Mouse (Mus musculus): ENCODE measurements around the gene Sntg2. TPM values are rescaled to one million over a fixed set of nuclear protein-coding genes. Genes with fewer than 3 reads are reported as not detected.

The Sntg2 gene
- polyA plus RNA-seq, 1 experiment from 2014 or later: 6.2 TPM

DNA sequence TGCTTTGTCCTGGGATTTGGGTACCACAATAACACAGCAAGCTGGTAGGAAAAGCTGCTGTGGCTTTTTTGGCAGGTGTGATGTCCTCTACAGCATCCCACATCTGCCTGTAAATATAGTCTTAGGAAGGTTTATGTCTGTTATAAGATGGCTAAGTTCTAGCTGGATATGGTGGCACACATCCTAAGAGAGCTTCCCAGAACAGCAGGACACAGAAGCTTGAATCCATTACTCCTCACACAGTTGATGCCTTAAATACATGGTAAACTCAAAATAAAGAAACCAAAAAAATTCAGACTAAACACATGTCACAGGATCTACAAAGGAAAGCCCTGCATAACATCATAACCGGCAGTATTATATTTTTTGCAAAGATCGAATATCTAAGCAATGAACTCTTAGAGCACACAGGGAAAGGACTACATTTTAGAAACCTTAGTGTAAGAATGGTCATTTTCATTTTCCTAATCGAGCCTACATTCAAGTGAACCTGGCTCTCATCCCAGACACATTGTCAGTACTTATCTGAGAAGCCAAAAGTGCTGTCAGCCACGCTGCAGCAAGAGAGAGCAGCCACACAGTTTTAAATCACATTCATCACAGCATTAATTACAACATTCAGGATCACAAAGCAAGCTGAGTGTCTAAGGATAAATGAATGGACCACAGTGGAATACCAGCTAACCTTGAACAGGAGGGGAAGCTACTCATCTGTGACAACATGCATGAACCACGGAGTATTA is 64.8 kb downstream of the Sntg2 start:
- no peaks in the 10 kb centered on the region for H3K9me3 ChIP-seq (ENCODE audit: control insufficient read depth, low read length)
- no peak overlapping the region for H3K4me3 ChIP-seq (ENCODE audit: low read length)
- H3K27me3 ChIP-seq (replicated peaks; ENCODE audit: control insufficient read depth, insufficient read depth, low read length): no peaks in the 10 kb centered on the region
- no peaks in the 10 kb centered on the region for H3K36me3 ChIP-seq (ENCODE audit: control insufficient read depth, insufficient read depth, low read length)
- no peaks in the 10 kb centered on the region; the same call in 1 of the 2 replicates for H3K4me1 ChIP-seq (ENCODE audit: control insufficient read depth, insufficient read depth, low read depth, low read length)
- H3K27ac ChIP-seq (ENCODE audit: low read depth, low read length): no peak overlapping the region
- no peak; the same call in 1 of the 2 replicates for ATAC-seq
- WGBS: 51% methylated on average over 5 of the region's 5 CpGs
- H3K4me2 ChIP-seq (ENCODE audit: low read length): no peak overlapping the region
- H3K9ac ChIP-seq (ENCODE audit: low read depth, low read length): no peak overlapping the region

- H3K36me3 ChIP-seq (ENCODE audit: control insufficient read depth, insufficient read depth, low read length): no peaks in the 10 kb centered on the region
- 80% methylated on average over 13 of the region's 13 CpGs for WGBS
- H3K9ac ChIP-seq (ENCODE audit: low read depth, low read length): no peak overlapping the region
- no peak overlapping the region for H3K27ac ChIP-seq (ENCODE audit: low read depth, low read length)
- no peak overlapping the region for H3K4me2 ChIP-seq (ENCODE audit: low read length)
- no peak overlapping the region for H3K4me3 ChIP-seq (ENCODE audit: low read length)
- H3K27me3 ChIP-seq (replicated peaks; ENCODE audit: control insufficient read depth, insufficient read depth, low read length): no peaks in the 10 kb centered on the region
- no peaks in the 10 kb centered on the region for H3K4me1 ChIP-seq (ENCODE audit: control insufficient read depth, insufficient read depth, low read depth, low read length)
- no peak for ATAC-seq
- H3K9me3 ChIP-seq (ENCODE audit: control insufficient read depth, low read length): no peaks in the 10 kb centered on the region
These were observed 80.2 kb downstream of the Sntg2 start for GRCm38 (mm10) chr12:30292724-30293560.

DNA sequence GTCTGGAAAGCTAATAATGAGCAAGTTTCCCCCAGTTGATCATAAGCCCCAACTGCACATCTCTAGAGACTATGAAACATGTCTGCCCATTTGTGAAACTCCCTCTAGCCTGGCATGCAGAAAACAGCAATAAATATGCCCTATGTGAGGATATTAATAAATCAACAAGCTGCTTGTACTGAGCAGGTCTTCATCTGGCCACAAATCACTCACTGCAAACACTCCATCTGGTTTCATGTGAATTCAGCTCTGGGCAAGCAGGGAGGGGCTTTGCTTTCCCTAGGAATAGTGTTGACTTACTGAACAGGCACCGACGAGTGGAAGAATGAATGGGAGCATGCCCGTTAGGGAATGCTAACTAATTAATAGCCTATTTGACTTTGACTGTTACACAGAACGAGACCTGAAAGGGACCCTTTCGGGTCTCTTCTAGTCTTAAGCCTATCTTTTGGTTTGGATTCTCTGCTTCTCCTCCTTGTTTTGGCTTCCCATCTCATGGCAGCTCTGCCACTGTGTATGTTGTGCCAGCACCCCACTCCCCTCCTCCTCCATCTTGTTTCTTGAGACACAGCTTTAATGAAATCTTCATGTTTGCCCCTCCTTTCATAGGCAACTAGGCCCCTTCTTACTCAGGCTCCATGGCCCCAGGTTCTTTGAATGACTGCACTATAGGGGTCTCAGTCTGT is 86.1 kb downstream of the Sntg2 start:
- no peak overlapping the region for H3K9ac ChIP-seq (ENCODE audit: low read depth, low read length)
- no peak overlapping the region for H3K4me2 ChIP-seq (ENCODE audit: low read length)
- H3K27ac ChIP-seq (ENCODE audit: low read depth, low read length): no peak overlapping the region
- no peaks in the 10 kb centered on the region for H3K36me3 ChIP-seq (ENCODE audit: control insufficient read depth, insufficient read depth, low read length)
- no peaks in the 10 kb centered on the region for H3K4me1 ChIP-seq (ENCODE audit: control insufficient read depth, insufficient read depth, low read depth, low read length)
- H3K4me3 ChIP-seq (ENCODE audit: low read length): no peak overlapping the region
- 50% methylated on average over 5 of the region's 5 CpGs for WGBS
- peak; percentile 77 for ATAC-seq
- H3K27me3 ChIP-seq (replicated peaks; ENCODE audit: control insufficient read depth, insufficient read depth, low read length): no peaks in the 10 kb centered on the region
- no peaks in the 10 kb centered on the region for H3K9me3 ChIP-seq (ENCODE audit: control insufficient read depth, low read length)

DNA sequence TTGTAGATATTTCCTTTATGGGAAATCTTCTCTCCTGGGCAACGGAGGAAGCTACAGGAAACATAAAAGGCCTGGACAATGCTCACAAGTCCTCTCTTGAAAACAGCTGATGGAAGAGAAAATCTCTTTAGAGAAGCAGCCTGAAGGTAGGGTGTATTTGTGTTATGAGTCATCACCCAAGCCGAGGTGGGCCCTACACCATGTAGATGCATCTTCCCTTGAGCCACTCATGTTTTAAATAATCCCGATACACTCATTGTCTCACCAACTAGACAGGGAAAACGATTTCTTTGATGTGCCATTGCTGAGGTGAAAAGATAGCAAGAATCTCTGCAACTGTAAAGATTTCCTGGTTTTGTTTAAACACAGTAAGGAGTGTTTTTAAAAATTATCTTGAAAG is 89.4 kb downstream of the Sntg2 start:
- Histone ChIP-seq H3K27me3 (replicated peaks; ENCODE audit: control insufficient read depth, insufficient read depth, low read length) (no peaks in the 10 kb centered on the region), H3K4me1 (ENCODE audit: control insufficient read depth, insufficient read depth, low read depth, low read length) (no peaks in the 10 kb centered on the region), H3K9me3 (ENCODE audit: control insufficient read depth, low read length) (no peaks in the 10 kb centered on the region), H3K36me3 (ENCODE audit: control insufficient read depth, insufficient read depth, low read length) (no peaks in the 10 kb centered on the region), H3K27ac (ENCODE audit: low read depth, low read length) (no peak overlapping the region), H3K4me3 (ENCODE audit: low read length) (no peak overlapping the region), H3K4me2 (ENCODE audit: low read length) (no peak overlapping the region), H3K9ac (ENCODE audit: low read depth, low read length) (no peak overlapping the region)
- ATAC-seq: no peak
- 87% methylated on average over 4 of the region's 4 CpGs for WGBS

DNA sequence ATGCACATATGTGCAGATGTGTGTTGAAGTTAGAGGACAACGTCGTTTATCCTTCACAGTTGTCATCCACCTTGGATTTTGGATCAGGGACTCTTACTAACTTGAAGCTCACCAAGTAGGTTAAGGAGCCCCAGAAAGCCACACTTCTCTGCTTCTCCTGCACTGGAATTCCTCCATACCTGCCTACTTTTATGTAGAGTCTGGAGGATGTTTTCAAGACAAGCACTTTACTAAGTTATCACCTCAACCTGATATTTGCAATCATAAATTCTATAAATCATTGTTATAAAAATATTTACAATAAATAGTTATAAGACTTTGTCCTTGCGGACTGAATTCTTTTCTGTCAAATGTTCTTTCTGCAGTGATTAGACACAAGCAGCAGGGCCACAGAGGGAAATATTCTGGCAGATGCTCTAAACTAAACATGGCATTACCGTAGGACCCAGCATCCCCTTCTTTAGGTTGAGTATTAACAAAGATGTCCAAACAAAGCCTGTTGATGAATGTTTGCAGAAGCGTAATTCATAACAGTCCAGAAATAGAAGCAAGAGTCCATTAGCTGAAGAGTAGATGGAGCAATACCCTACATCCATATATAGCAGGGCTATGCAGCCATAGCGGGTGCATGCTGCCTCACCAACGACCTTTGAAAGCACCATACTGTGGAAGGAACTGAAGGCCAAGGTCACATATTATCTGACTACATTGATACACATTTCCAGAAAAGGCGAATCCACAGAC is 100.8 kb downstream of the Sntg2 start:
- no peak for ATAC-seq
- WGBS: 87% methylated on average over 8 of the region's 8 CpGs

GRCm38 (mm10) chr12:30264206-30264605 is 109.0 kb downstream of the Sntg2 start:
- H3K4me1 ChIP-seq (ENCODE audit: control insufficient read depth, insufficient read depth, low read depth, low read length): no peaks in the 10 kb centered on the region
- WGBS: 40% methylated on average over 5 of the region's 5 CpGs
- H3K27ac ChIP-seq (ENCODE audit: low read depth, low read length): no peak overlapping the region
- ATAC-seq: no peak
- H3K4me3 ChIP-seq (ENCODE audit: low read length): no peak overlapping the region
- no peaks in the 10 kb centered on the region for H3K27me3 ChIP-seq (replicated peaks; ENCODE audit: control insufficient read depth, insufficient read depth, low read length)
- no peaks in the 10 kb centered on the region for H3K36me3 ChIP-seq (ENCODE audit: control insufficient read depth, insufficient read depth, low read length)
- H3K9me3 ChIP-seq (ENCODE audit: control insufficient read depth, low read length): no peaks in the 10 kb centered on the region
- no peak overlapping the region for H3K9ac ChIP-seq (ENCODE audit: low read depth, low read length)
- H3K4me2 ChIP-seq (ENCODE audit: low read length): no peak overlapping the region

More for the DNA sequence above, 100.8 kb downstream of the Sntg2 start:
- Histone ChIP-seq H3K9ac (ENCODE audit: low read depth, low read length) (no peak overlapping the region), H3K27ac (ENCODE audit: low read depth, low read length) (no peak overlapping the region), H3K4me3 (ENCODE audit: low read length) (no peak overlapping the region), H3K4me2 (ENCODE audit: low read length) (no peak overlapping the region), H3K4me1 (ENCODE audit: control insufficient read depth, insufficient read depth, low read depth, low read length) (no peaks in the 10 kb centered on the region), H3K9me3 (ENCODE audit: control insufficient read depth, low read length) (no peaks in the 10 kb centered on the region), H3K27me3 (replicated peaks; ENCODE audit: control insufficient read depth, insufficient read depth, low read length) (no peaks in the 10 kb centered on the region), H3K36me3 (ENCODE audit: control insufficient read depth, insufficient read depth, low read length) (no peaks in the 10 kb centered on the region)

GRCm38 (mm10) chr12:30261187-30261586 is 112.0 kb downstream of the Sntg2 start:
- Histone ChIP-seq H3K9me3 (ENCODE audit: control insufficient read depth, low read length) (no peaks in the 10 kb centered on the region), H3K4me3 (ENCODE audit: low read length) (no peak overlapping the region), H3K27ac (ENCODE audit: low read depth, low read length) (no peak overlapping the region), H3K27me3 (replicated peaks; ENCODE audit: control insufficient read depth, insufficient read depth, low read length) (no peaks in the 10 kb centered on the region), H3K4me1 (ENCODE audit: control insufficient read depth, insufficient read depth, low read depth, low read length) (no peaks in the 10 kb centered on the region), H3K36me3 (ENCODE audit: control insufficient read depth, insufficient read depth, low read length) (no peaks in the 10 kb centered on the region), H3K4me2 (ENCODE audit: low read length) (no peak overlapping the region), H3K9ac (ENCODE audit: low read depth, low read length) (no peak overlapping the region)
- no peak for ATAC-seq
- WGBS: 42% methylated on average over 2 of the region's 2 CpGs

GRCm38 (mm10) chr12:30258641-30259040 is 114.5 kb downstream of the Sntg2 start:
- no peak overlapping the region for H3K4me3 ChIP-seq (ENCODE audit: low read length)
- H3K27ac ChIP-seq (ENCODE audit: low read depth, low read length): no peak overlapping the region
- no peak overlapping the region for H3K9ac ChIP-seq (ENCODE audit: low read depth, low read length)
- H3K9me3 ChIP-seq (ENCODE audit: control insufficient read depth, low read length): no peaks in the 10 kb centered on the region
- no peaks in the 10 kb centered on the region for H3K4me1 ChIP-seq (ENCODE audit: control insufficient read depth, insufficient read depth, low read depth, low read length)
- 32% methylated on average over 2 of the region's 2 CpGs for WGBS
- H3K4me2 ChIP-seq (ENCODE audit: low read length): no peak overlapping the region
- H3K36me3 ChIP-seq (ENCODE audit: control insufficient read depth, insufficient read depth, low read length): no peaks in the 10 kb centered on the region
- ATAC-seq: no peak
- H3K27me3 ChIP-seq (replicated peaks; ENCODE audit: control insufficient read depth, insufficient read depth, low read length): no peaks in the 10 kb centered on the region

All from hindbrain, embryonic 16.5 days (tissue).